Mouse (Mus musculus): Measurements from ENCODE around the gene 1700029P11Rik.

Gene 1700029P11Rik

DNA sequence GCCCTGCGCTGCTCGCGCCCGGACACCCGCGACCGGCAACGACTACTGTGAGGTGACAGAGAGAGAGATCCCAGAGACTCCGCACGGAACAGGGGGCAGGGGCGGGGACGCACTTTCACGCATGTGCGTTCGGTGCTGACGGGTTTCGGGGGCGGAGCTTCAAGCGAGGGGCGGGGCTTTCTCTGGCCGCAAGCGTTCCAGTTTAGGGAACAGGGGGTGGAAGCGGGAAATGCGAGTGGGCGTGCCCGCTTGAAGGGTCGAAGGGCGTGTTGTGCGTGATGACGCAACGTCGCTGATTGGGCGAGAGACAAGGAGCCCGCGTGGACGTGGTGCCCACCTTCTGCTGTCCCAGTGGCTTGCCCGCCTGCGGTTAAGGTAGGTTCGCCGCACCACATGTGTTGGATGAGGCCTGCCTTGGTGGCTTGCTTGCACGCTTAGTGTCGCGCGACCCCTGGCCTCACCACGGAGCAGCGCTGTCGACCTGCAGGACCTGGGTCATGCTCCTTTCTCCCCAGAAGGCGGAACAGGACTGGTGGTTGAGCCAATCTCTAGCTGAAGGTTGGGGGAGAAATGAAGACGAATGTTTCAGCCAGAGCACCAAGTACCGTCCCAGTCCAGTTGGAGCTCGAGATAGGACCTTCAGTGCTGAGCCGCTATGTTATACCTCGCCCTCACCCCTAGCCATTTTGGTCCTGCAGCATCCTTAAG lies 35.9 kb downstream of the 1700029P11Rik start:
- DNase-seq = peak; percentile 100

DNA sequence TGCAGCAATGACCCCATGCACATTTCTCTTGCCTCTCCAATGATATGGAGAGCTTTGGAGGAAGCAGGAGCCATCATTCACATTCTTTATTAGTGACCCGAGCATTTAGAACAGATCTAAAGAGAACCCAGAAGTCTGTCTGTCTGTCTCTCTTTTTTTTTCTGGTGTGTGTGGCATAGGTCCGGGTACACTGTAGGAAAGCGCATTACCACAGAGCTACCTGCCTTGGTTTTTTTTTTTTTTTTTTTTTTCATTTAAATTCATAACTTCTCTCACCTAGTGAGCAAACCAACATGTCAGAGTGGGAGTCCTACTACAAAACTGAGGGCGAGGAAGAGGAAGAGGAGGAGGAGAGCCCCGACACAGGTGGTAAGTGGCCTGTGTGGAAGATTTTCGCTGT lies 36.5 kb downstream of the 1700029P11Rik start:
- no peak for DNase-seq

DNA sequence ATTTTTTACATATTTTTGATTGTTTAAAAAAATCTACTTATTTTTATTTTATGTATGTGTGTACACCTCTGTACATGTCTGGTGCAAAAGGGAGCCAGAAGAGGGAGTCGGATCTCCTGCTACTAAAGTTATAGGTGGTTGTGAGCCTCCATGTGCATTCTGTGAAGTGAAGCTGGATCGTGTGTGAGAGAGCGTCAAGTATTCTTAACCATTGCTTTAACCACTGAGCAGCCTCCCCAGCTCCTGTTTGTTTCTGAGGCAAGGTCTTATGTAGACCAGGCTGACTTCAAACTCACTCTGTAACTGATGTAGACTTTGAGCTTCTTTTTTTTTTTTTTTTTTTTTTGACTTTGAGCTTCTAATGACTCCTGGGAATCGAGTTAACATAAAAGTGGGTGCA lies 37.1 kb downstream of the 1700029P11Rik start:
- DNase-seq = no peak

DNA sequence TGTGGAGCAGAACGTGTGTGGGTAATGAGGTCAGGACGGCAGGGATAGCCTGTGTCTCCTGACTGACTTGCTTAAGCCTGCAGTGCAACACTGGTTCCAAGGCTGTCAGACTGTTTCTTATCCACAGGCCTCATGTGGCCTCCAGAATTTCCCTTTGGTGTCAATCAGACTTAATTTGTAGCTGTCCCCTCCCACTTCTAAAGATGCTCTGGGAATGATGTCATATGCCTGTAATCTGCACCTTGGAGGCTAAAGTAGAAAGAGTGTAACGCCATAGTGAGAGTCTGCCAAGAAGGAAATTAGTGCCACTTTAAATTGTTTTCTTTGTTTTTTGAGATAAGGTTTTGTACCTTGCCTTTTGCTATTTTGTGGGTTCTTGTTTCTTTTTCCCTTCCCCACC lies 38.9 kb downstream of the 1700029P11Rik start:
- no peak for DNase-seq

DNA sequence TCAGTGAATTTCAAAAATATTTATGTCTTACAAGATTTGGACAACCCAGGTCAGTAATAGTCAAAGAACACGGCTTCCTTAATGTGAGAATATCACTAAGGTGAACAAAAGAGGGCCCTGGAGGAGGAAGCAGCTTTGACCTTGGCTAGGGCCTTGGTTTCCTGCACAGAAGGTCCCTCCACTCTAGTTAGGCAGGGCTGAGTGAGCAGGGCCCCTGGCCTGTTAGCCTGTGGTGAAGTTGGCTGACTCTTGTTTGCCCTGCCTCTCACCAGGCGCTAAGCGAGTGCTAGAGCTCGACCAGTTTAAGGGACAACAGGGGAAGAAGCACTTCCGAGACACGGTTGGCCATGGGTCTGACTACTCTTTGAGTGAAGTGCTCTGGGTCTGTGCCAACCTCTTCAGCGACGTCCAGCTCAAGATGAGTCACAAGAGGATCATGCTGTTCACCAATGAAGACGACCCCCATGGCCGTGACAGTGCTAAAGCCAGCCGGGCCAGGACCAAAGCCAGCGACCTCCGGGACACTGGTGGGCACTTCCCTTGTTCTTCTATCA lies 42.3 kb downstream of the 1700029P11Rik start:
- no peak for DNase-seq

DNA sequence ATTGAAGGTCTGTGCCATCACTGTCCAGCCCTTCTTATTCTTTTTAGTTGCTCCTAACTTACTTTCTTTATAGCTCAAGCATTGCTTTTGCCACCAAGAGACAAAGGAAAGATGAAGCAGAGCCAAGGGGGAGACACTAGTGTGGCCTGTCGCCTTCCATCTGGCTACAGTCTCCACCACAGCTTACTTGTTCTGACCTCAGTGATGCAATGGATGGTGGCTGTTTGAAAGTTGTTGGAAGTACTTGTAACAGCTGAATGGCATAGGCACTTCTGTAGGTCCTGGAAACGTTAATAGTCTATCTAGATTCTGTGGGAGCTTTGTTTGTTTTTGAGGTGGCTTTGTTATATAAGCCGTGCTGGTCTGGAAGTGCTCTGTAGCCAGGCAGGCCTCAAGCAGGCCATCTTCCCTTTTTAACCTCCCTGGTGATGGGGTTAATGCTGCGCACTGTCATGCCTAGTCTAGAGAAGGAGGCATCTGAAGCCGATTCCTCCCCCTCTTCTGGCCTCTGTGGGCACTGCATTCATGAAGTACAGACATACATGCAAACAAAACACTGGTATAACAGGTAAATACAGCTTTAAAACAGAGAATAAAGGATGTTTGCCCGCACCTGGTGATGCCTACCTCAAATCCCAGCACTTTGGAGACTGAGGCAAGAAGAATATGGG lies 43.8 kb downstream of the 1700029P11Rik start:
- peak; percentile 23 for DNase-seq

DNA sequence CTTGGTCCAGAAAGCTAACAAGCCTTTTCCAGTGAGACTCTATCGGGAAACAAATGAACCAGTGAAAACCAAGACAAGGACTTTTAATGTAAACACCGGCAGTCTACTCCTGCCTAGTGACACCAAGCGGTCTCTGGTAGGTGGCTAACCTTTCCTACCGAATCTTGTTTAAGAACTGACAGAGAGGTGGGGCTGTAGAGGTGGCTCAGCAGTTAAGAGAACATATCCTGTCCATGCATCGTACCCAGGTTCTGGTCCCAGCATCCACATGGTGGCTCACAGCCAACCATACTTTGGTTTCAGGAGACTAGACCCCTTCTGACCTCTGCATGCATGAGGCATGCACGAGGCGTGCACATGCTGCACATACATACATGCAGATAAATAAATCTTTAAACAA lies 46.9 kb downstream of the 1700029P11Rik start:
- no peak for DNase-seq

DNA sequence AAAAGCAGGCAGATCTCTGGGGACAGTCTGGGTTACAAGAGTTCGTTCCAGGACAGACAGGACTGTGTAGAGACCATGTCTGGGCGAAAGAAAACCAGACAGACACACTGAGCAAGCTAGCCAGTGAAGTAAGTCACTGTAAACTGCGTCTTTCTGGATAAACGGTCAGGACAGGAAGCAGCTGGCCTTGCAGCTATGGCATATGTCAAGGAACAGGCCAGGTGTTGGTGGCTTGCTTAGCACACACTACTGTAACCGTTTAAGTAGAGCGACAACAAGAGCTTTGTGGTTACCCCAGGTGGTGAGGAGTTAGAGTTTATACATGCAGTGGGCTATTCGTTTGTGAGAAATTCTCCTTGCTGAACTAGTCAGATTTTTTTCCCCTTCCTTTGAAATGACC lies 47.4 kb downstream of the 1700029P11Rik start:
- DNase-seq = peak; percentile 10
